Mouse (Mus musculus): Measurements from ENCODE around the gene Wt1.

GRCm38 (mm10) chr2:105160949-105161348 is 34.6 kb downstream of the Wt1 start:
- no peak for TF ChIP-seq CTCF (conservative IDR thresholded peaks at IDR 0.05; ENCODE audit: insufficient read depth, insufficient read length, low read depth, low read length)
- no peak for TF ChIP-seq POLR2A (IDR thresholded peaks at IDR 0.05; ENCODE audit: low read depth, low read length)

Measured in kidney, adult 2 months (tissue).